Mouse (Mus musculus): ENCODE results near the gene Cby1.

Cby1 gene

DNA sequence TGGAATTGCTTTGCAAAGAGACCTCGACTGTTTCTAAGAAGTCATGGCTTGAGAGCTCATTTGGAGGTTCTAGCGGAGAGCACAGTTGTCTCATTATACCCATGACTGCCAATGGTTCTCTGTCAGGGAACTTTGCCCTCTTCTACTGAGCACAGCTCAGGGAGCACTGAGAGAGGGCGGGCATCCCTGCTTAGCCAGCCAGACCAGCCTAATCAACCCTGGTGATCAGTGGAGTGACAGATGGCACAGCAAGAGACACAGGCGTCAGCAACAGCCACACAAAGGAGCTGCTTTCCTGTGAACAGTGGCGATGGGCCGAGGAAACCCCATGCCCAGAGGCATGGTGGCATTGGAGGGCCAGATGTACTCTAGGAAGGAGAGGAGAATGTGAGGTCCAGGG is 38.0 kb downstream of the Cby1 start:
- no peak for DNase-seq (ENCODE audit: extremely low read depth, insufficient read length, low spot score)

DNA sequence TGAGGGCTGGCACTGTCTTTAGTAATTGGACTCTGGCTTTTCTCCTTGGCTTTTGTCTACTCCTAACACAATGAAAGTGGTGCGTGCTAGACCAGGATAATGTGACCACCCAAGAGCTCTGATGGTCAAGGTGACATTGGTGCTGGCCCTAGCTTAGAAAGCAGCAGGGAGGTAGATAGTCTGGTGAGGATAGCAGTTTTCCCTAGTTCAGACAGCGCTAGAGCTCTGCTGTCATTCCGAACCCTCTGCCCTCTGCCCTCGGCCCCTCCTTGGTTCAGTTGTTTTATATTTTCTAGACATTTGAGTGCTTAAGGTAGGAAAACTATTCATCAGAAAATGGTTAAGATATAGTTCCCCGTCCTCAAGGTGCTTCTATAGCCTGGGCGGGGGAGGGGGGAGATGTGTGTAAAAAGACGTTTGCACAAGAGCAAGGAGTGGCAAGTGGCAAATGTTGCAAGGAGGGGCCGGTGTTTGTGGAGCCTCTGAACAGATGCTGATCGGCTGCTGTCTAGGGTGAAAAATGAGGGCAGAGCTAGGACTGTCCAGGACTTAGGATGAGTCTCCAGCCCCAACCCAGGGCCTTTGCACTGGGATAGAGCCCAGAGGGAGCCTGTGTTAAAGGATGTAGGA is 38.7 kb downstream of the Cby1 start:
- DNase-seq (ENCODE audit: extremely low read depth, insufficient read length, low spot score), result no peak

DNA sequence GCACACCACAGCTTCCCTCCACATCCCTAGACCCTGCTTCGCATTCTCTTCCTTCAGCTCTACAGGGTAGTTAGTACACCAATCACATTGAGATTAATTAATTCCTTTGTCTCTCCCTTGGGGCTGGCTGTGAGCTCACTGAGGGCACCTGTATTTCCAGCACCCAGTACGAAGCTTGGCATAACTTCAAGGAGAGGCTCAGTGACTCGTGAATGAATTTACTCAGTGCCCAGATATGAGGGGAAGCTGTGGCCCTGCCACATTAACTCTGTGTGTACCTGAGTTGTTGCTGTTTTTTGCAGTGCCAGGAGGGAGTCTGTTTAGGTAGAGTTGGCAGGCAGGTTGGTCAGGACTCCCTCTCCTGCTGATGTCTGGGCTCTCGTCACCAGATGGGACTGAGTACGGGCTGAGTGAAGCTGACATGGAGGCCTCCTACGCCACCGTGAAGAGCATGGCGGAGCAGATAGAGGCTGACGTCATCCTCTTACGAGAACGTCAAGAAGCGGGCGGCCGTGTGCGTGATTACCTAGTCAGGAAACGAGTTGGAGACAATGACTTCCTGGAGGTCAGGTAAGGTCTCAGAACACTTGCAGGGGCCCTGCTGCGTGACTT is 47.7 kb downstream of the Cby1 start:
- DNase-seq (ENCODE audit: extremely low read depth, insufficient read length, low spot score), result no peak

DNA sequence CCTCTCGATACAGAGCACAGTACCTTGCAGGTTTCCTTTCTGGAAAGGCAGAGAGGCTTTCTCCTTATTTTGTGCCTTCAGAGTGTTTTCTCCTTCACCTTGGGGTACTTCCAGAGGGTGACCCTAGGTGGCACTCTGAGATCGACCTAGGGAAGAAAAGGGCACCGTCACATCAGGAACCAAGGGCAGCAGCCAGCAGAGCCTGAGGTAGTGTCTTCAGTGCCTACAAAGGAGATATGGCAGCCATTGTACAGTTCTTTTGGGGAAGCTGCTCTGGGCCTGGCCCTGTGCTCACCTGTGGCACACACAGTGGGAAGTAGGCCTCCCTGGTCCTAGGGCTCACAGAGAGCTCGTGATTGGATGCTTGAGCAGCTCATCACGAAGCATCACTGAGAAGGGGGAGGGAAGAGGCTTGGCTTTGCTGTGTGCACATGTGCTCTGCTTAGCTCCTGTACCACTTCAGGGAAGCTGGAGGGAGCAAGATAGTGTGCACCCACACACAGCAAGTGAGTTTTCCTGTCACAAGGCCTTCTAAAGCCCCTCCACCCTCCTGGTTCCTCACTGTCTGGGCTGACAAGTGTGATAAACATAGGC is 49.3 kb downstream of the Cby1 start:
- no peak for DNase-seq (ENCODE audit: extremely low read depth, insufficient read length, low spot score)

DNA sequence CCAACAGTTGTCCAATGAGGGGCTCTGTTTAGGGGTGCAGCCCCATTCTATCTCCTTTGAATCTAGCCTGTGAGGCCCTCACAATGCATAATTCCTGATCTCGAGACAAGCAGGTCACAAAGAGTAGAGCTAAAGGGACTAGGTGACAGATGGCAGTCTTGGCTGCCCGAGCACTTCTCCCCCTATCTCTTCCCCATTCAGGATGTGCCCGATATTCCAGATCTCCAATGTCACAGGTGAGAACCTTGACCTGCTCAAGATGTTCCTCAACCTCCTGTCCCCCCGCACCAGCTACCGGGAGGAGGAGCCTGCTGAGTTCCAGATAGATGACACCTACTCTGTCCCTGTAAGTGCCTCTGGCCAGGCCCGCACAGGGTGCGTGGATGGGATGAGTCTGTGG is 56.6 kb downstream of the Cby1 start:
- DNase-seq (ENCODE audit: extremely low read depth, insufficient read length, low spot score), result no peak

DNA sequence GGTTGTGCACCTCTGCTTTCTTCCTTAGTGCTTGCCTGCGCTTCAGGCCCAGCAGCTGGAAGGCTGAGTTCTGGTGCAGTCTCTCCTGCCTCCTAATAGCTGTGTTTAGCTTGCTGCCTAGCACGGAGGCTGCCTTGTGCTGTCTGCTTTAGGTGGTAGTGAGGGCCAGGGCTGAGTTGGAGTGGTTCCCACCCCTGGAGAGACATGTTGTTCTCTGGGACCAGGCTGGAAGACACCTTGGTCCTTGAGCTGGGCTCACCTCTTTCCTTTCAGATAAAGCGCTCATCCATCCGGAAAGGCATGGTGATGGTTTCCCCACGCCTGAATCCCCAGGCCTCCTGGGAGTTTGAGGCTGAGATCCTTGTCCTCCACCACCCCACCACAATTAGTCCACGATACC is 57.7 kb downstream of the Cby1 start:
- DNase-seq (ENCODE audit: extremely low read depth, insufficient read length, low spot score), result no peak
